Mouse (Mus musculus): ENCODE measurements at regions not wholly inside any gene's neighbourhood (a gene's known extent, or its start where the extent isn't known, plus 50 kb on each side); places are given as distances from the start of the nearest gene placed in this dataset.

DNA sequence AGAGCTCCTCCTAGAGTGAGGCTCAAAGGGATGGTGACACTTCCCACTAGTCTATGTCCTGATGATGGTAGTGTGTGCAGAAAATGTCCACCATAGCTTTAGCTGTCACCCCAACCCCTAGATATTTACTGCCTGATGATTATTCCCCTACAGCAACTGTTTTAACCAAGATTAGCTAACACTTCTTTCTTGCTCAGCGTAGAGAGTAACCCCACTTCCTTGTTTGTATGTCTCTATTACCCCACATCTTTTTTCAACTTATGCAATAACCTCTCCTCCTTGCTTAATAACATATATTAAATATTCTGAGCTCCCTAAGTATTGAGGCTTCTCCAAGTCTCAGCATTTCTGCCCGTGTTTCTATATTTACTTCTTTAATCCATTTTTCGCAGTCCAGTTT, 404.2 kb upstream of the Cntn3 start:
- Histone ChIP-seq H3K9me3 (no peaks in the 10 kb centered on the region), H3K4me3 (no peak overlapping the region), H3K27ac (no peak overlapping the region), H3K27me3 (ENCODE audit: insufficient read depth, poor library complexity, severe bottlenecking) (no peaks in the 10 kb centered on the region), H3K36me3 (no peaks in the 10 kb centered on the region), H3K4me1 (replicated peaks) (no peaks in the 10 kb centered on the region)
- 90% methylated on average over 3 of the region's 3 CpGs for WGBS
- DNase-seq (ENCODE audit: low spot score): no peak

DNA sequence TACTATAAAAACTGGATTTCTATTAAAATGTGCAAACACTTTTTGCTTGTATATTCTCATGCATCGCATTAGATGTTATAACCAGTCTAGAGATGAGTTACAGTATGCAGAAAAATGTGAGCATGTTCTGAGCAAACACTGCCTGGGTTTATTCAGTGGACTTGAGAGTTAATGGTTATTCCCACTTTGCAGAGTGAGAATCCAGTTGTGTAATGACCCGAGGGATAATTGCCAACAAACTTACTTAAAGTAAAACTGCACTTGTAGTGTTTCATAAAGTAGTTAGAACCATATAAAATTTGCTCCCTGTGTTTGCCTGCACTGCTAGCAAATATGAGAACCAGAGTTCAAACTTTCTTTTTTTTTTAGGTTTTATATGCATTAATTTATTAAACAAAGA, 450.4 kb upstream of the Cntn3 start:
- H3K4me3 ChIP-seq: no peak overlapping the region
- H3K36me3 ChIP-seq: no peaks in the 10 kb centered on the region
- H3K27me3 ChIP-seq (ENCODE audit: insufficient read depth, poor library complexity, severe bottlenecking): no peaks in the 10 kb centered on the region
- DNase-seq (ENCODE audit: low spot score): no peak
- H3K27ac ChIP-seq: no peak overlapping the region
- no peaks in the 10 kb centered on the region for H3K9me3 ChIP-seq
- 82% methylated on average over 2 of the region's 2 CpGs for WGBS
- no peaks in the 10 kb centered on the region for H3K4me1 ChIP-seq (replicated peaks)

DNA sequence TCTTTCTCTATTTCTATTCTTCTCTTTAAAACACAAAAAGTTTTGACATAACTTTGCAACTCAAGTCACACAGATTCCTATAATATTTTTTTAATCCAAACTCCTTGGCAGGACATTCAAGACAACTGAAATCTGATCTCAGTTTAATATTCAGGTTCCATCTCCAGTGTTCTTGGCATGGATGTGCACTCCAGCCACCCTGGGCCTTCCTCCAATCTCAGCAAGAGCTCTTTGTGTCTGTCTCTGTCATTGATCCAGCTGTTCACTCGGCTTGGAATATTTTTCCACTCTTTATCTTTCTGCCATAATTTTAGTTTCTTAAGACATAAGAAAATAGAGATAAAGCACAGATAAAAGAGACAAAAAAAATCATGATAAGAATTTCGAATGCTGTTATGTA, 451.1 kb upstream of the Cntn3 start:
- Histone ChIP-seq H3K27me3 (ENCODE audit: insufficient read depth, poor library complexity, severe bottlenecking) (no peaks in the 10 kb centered on the region), H3K27ac (no peak overlapping the region), H3K9me3 (no peaks in the 10 kb centered on the region), H3K4me1 (replicated peaks) (no peaks in the 10 kb centered on the region), H3K4me3 (no peak overlapping the region), H3K36me3 (no peaks in the 10 kb centered on the region)
- no peak for DNase-seq (ENCODE audit: low spot score)
- WGBS: 74% methylated on average over 2 of the region's 2 CpGs

DNA sequence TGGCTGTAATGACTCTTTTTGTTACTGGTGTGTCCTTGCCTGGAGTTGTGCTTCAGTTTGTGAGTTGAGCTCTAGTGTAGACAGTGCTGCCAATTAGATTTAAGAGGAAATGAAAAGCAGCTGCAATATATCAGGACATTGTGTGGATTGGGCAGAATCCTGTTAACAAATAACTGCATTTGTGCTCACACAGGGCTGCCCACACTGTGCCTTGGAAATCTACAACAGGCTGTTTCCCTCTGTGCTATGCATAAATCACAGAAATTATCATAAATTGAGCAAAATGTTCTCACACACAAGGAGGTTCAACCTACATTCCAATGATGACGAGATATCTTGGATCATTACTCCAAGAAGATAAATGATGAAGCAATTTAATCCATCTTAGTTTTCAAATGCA, 455.2 kb upstream of the Cntn3 start:
- Histone ChIP-seq H3K4me1 (replicated peaks) (no peaks in the 10 kb centered on the region), H3K36me3 (no peaks in the 10 kb centered on the region), H3K9me3 (no peaks in the 10 kb centered on the region), H3K27ac (no peak overlapping the region), H3K27me3 (ENCODE audit: insufficient read depth, poor library complexity, severe bottlenecking) (no peaks in the 10 kb centered on the region), H3K4me3 (no peak overlapping the region)
- DNase-seq (ENCODE audit: low spot score): no peak
- 86% methylated on average over 1 of the region's 1 CpGs for WGBS

DNA sequence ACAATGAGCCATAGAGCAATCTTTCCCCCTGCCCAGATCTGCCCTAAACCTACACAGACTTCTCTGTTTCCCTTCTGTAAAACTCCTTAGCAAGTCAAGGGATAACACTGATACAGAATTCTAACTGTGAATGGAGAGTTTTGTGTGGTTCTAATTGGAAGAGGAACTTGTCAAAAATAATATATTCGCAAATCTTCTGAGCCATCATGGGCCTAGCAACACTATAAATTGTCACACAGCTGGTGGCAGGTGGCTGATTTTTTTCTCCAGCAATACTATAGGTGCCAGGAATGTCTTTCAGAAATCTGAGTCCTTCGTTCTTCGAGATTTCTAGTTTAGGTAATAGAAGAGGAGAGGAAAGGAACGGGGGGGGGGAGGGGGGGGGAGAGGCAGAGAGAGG, 460.5 kb upstream of the Cntn3 start:
- Histone ChIP-seq H3K4me3 (no peak overlapping the region), H3K27me3 (ENCODE audit: insufficient read depth, poor library complexity, severe bottlenecking) (no peaks in the 10 kb centered on the region), H3K36me3 (no peaks in the 10 kb centered on the region), H3K9me3 (no peaks in the 10 kb centered on the region), H3K4me1 (replicated peaks) (no peaks in the 10 kb centered on the region), H3K27ac (no peak overlapping the region)
- WGBS: 50% methylated on average over 4 of the region's 4 CpGs
- no peak for DNase-seq (ENCODE audit: low spot score)

DNA sequence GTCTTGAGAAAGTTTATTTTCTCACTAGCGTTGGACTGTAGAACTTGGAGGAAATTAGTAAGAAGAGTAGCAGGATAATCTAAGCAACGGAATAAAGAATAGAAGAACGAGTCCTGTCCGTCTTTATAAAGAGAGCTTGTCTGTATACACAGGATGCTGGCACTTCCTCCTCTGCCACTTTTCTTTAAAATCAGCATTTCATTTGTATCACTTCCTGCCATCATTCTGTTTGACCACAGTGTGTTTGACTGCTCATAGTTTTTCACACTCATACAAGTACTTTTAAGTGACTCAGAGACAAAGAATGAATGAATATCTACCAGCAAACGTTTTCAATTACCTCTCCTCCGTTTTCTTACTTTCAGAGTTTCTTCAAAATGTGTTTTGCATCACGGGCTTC, 461.0 kb upstream of the Cntn3 start:
- Histone ChIP-seq H3K36me3 (no peaks in the 10 kb centered on the region), H3K4me1 (replicated peaks) (no peaks in the 10 kb centered on the region), H3K27me3 (ENCODE audit: insufficient read depth, poor library complexity, severe bottlenecking) (no peaks in the 10 kb centered on the region), H3K27ac (no peak overlapping the region), H3K4me3 (no peak overlapping the region), H3K9me3 (no peaks in the 10 kb centered on the region)
- WGBS: 38% methylated on average over 7 of the region's 7 CpGs
- no peak for DNase-seq (ENCODE audit: low spot score)

DNA sequence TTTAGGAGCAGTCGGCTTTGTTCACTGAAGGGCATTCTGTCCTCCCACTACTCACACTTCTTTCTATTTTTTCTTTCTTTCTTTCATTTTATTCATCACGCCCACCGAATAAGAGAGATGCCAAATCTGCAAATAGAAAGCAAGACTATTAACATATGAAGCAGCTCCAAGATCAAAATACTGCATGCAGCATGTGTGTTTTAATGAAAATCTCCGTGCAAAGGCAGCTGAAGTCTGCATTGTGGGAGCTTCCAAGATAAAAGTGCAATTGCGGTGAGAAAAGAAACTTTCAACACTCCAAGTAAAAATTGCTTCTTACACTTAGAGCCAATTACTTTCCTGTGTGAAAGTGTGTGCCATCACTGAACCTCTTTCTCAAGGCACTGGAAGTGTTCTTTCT, 449.8 kb upstream of the Chl1 start:
- 74% methylated on average over 5 of the region's 5 CpGs for WGBS
- Histone ChIP-seq H3K4me1 (replicated peaks) (no peaks in the 10 kb centered on the region), H3K27me3 (ENCODE audit: insufficient read depth, poor library complexity, severe bottlenecking) (no peaks in the 10 kb centered on the region), H3K27ac (no peak overlapping the region), H3K4me3 (no peak overlapping the region), H3K36me3 (no peaks in the 10 kb centered on the region), H3K9me3 (no peaks in the 10 kb centered on the region)
- DNase-seq (ENCODE audit: low spot score): no peak

DNA sequence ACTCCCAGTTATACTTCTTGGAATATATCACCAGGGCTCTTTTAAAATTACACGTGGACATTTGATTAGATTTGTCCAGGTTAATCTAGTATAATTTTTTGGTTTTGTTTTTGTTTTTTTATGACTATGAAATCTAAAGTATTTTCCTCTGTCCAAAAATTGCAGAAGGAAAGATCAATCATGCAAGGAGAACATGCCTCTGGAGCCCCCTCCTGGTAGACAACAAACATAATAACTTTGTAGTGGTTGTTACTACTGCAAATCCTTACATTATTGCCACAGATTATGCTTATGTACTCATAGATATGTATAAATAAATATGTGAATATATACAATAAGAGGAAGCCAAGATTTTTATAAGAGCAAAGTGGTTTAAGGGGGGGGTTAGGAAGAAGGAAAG, 404.2 kb upstream of the Chl1 start:
- no peaks in the 10 kb centered on the region for H3K36me3 ChIP-seq
- no peak overlapping the region for H3K4me3 ChIP-seq
- DNase-seq (ENCODE audit: low spot score): no peak
- no peak overlapping the region for H3K27ac ChIP-seq
- 41% methylated on average over 1 of the region's 1 CpGs for WGBS
- no peaks in the 10 kb centered on the region for H3K4me1 ChIP-seq (replicated peaks)
- H3K27me3 ChIP-seq (ENCODE audit: insufficient read depth, poor library complexity, severe bottlenecking): no peaks in the 10 kb centered on the region
- no peaks in the 10 kb centered on the region for H3K9me3 ChIP-seq

DNA sequence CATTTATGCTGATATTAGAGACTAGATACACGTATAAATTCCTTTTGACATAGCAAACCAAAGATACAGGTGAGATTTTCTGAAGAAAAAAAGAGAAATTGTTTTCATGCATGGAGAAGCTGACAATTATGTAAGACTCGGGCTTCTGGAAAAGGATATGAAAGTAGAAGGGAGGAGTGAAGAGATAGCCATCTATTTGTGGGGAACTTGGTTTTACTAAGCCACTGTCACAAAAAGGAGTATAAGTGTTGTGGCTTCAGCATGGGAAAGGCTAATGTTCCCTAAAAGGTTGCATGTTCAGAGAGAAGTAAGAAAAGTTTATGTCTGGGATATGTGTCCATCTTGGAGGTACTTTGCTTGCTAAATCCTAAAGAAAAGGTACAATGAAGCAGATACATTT, 390.8 kb upstream of the Chl1 start:
- Histone ChIP-seq H3K4me3 (no peak overlapping the region), H3K27me3 (ENCODE audit: insufficient read depth, poor library complexity, severe bottlenecking) (no peaks in the 10 kb centered on the region), H3K27ac (no peak overlapping the region), H3K4me1 (replicated peaks) (no peaks in the 10 kb centered on the region), H3K9me3 (no peaks in the 10 kb centered on the region), H3K36me3 (no peaks in the 10 kb centered on the region)
- WGBS: 85% methylated on average over 2 of the region's 2 CpGs
- DNase-seq (ENCODE audit: low spot score): no peak

DNA sequence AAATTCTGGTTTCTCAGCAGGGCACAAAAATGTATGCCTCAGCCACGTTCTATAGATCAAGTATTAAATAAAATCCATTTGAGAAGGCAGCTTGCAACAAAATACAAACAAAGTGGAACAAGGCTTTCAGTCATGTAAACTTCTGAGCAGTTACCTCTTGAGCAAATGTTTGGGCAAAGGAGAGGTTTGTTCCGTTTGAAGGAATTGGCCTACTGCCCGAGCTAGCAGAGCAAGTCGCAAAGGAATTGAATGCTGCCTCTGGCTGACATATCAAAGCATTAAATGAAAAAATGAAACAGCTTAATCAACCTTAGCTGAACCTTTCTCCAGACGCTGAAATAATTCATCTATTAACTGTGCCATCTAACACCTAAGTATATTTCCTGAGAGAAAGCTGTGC, 369.5 kb upstream of the Chl1 start:
- WGBS: 91% methylated on average over 5 of the region's 5 CpGs

DNA sequence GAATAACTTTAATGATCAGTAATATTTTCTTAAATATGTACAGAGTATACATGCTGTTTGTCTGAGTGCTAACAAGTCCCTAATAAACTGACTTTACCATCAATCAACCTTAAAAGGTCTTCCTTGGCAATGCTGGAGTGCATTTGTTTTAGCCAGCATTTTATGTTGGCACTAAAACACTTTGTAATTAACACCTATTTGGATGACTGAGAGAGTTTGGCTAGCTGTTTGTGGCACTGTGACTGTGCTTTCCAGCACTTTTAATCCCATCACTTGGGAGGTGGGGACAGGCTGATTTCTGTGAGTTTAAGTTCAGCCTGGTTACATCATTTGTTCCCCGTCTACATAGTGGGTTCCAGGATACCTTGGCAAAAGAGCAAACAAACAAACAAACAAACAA, 332.5 kb upstream of the Chl1 start:
- H3K27me3 ChIP-seq (ENCODE audit: insufficient read depth, poor library complexity, severe bottlenecking): no peaks in the 10 kb centered on the region
- no peaks in the 10 kb centered on the region for H3K36me3 ChIP-seq
- no peaks in the 10 kb centered on the region for H3K4me1 ChIP-seq (replicated peaks)
- no peaks in the 10 kb centered on the region for H3K9me3 ChIP-seq
- WGBS: 81% methylated on average over 1 of the region's 1 CpGs
- no peak for DNase-seq (ENCODE audit: low spot score)
- no peak overlapping the region for H3K4me3 ChIP-seq
- H3K27ac ChIP-seq: no peak overlapping the region

More for the DNA sequence above, 369.5 kb upstream of the Chl1 start:
- Histone ChIP-seq H3K9me3 (no peaks in the 10 kb centered on the region), H3K36me3 (no peaks in the 10 kb centered on the region), H3K4me1 (replicated peaks) (no peaks in the 10 kb centered on the region), H3K4me3 (no peak overlapping the region), H3K27ac (no peak overlapping the region), H3K27me3 (ENCODE audit: insufficient read depth, poor library complexity, severe bottlenecking) (no peaks in the 10 kb centered on the region)
- DNase-seq (ENCODE audit: low spot score): no peak

DNA sequence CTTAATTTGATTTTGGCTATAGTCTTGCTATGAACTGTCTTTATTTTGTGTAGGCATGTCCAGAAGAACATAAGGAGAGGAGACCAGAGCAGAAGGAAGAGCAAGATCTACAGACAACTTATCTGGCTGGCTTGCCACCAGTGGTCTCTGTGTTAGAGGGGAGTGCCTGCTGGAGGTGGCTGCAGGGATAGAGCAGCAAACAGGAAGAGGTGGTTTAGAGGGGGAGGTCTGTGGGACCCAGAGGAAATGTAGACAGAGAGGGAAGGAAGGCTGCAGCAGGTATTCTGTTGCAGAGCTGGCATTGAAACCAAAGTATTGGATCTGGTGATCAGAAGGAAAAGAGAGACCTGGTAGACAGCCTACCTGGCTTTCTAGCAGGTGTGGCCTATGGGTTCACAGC, 327.0 kb upstream of the Chl1 start:
- no peaks in the 10 kb centered on the region for H3K36me3 ChIP-seq
- no peak for DNase-seq (ENCODE audit: low spot score)
- H3K4me3 ChIP-seq: no peak overlapping the region
- H3K27me3 ChIP-seq (ENCODE audit: insufficient read depth, poor library complexity, severe bottlenecking): no peaks in the 10 kb centered on the region
- no peak overlapping the region for H3K27ac ChIP-seq
- no peaks in the 10 kb centered on the region for H3K9me3 ChIP-seq
- H3K4me1 ChIP-seq (replicated peaks): no peaks in the 10 kb centered on the region

DNA sequence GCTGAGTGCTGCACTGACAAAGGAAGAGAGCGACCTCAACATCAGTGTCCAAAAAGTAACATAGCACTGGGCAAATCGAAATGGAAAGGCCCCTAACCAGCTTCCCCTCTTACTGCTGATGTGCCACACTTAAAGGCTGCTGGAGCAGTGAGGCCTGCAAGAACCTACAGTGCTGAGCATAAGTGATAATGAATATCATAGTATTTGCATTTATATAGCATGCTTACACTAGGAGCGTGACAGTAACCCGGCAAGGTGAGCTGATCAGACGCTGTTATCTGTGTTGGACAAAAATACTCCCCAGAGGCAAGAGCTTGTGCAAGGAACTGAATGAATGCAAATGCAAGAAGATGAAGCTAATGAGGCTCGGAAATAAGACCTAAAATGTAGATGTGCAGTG, 313.5 kb upstream of the Chl1 start:
- DNase-seq (ENCODE audit: low spot score): no peak
- H3K36me3 ChIP-seq: no peaks in the 10 kb centered on the region
- H3K27me3 ChIP-seq (ENCODE audit: insufficient read depth, poor library complexity, severe bottlenecking): no peaks in the 10 kb centered on the region
- no peak overlapping the region for H3K4me3 ChIP-seq
- WGBS: 85% methylated on average over 6 of the region's 6 CpGs
- no peaks in the 10 kb centered on the region for H3K9me3 ChIP-seq
- H3K27ac ChIP-seq: no peak overlapping the region
- H3K4me1 ChIP-seq (replicated peaks): no peaks in the 10 kb centered on the region

DNA sequence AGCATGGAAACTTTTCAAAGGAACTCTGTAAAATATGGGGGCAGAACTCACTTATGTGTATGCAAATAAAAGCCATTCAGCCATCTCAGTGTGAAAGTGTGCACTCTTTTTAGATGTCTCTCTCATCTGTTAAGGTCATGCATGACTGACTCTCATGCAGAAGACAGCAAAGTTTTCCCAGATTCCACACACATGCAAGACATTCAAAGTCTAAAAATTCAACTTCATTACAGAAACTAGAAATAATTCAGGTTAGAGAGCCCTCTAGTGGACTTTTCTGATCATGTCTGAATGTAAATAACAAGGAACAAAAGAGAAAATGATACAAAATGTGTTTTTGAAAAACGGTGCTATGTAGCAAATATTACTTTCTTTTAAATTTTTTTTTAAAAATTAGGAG, 308.8 kb upstream of the Chl1 start:
- Histone ChIP-seq H3K4me3 (no peak overlapping the region), H3K4me1 (replicated peaks) (no peaks in the 10 kb centered on the region), H3K9me3 (no peaks in the 10 kb centered on the region), H3K27ac (no peak overlapping the region), H3K27me3 (ENCODE audit: insufficient read depth, poor library complexity, severe bottlenecking) (no peaks in the 10 kb centered on the region), H3K36me3 (no peaks in the 10 kb centered on the region)
- no peak for DNase-seq (ENCODE audit: low spot score)
- 23% methylated on average over 1 of the region's 1 CpGs for WGBS
